Mouse (Mus musculus): ENCODE data around the gene Plpp6. TPM values are rescaled to one million over a fixed set of nuclear protein-coding genes. Genes with fewer than 3 reads are reported as not detected.

Gene Plpp6
- 11.1 and 16.3 TPM in 2 replicates for polyA plus RNA-seq (2012; rRNA removed)

GRCm38 (mm10) chr19:28963842-28964551 lies at the start of gene Plpp6:
Gene Plpp6, plus strand, starts transcription at chr19:28963953.

GRCm38 (mm10) chr19:28967652-28968051 lies 3.9 kb downstream of the Plpp6 start, which contains the start of gene 4430402I18Rik:
Gene 4430402I18Rik, minus strand, starts transcription at chr19:28967800.

GRCm38 (mm10) chr19:28990194-28990589 lies 26.4 kb downstream of the Plpp6 start, which contains the start of gene Cdc37l1:
Gene Cdc37l1, plus strand, starts transcription at chr19:28990352.

Other genes with a start within 250 kb of the Plpp6 start
- 9.7 and 11.3 TPM in 2 replicates for gene Slc1a1, start 128.9 kb upstream of the Plpp6 start, polyA plus RNA-seq (2012; rRNA removed)
- gene 4430402I18Rik, start 3.8 kb downstream of the Plpp6 start, polyA plus RNA-seq (2012; rRNA removed): 1.0 and 1.9 TPM in 2 replicates
- gene Cdc37l1, start 26.4 kb downstream of the Plpp6 start, polyA plus RNA-seq (2012; rRNA removed): 8.8 and 9.2 TPM in 2 replicates
- gene Ak3, start 84.0 kb downstream of the Plpp6 start, polyA plus RNA-seq (2012; rRNA removed): 85.4 and 119 TPM in 2 replicates
- 21.4 and 39.3 TPM in 2 replicates for gene Rcl1, start 137.4 kb downstream of the Plpp6 start, polyA plus RNA-seq (2012; rRNA removed)